Mouse (Mus musculus): ENCODE measurements at regions not wholly inside any gene's neighbourhood (a gene's known extent, or its start where the extent isn't known, plus 50 kb on each side); places are given as distances from the start of the nearest gene placed in this dataset.

DNA sequence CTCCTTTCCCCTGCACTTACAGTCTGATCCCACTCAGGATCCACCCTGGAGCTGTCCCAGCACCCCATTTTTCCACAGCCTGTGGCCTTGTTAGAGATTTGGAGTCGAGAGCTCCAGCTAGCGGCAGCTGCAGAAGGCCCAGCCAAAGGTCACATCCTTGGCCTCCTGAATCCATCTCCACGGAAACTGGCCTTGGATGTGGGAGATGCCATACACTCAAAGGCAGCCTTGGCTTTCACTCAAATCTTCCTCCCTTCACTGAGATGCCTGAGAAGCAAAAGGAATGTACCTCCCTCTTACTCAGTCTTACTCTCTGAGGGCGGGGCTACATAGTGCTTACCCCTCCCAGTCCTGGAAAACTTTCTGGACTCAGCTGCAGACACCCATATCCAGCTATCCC, 56.2 kb upstream of the Ky start:
- DNase-seq: no peak

DNA sequence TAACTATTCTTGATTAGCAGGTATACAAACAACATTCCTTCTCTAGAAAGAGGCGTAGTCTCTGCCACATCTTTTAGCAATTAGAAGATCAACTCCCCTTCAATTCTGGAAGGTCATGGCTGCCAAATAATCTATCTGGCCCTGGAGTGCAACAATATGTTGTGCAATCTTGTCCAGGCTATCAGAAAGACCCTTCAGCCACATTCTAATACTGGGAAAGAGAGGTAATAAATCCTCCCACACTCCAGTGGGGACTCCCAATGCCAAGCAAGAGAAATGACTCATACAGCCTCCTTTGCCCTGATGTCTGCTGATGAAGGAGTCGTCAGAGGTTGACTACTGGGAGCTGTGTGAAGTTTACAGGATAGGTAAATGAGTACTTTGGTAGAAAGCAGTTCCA, 59.5 kb upstream of the Ky start:
- DNase-seq: no peak

DNA sequence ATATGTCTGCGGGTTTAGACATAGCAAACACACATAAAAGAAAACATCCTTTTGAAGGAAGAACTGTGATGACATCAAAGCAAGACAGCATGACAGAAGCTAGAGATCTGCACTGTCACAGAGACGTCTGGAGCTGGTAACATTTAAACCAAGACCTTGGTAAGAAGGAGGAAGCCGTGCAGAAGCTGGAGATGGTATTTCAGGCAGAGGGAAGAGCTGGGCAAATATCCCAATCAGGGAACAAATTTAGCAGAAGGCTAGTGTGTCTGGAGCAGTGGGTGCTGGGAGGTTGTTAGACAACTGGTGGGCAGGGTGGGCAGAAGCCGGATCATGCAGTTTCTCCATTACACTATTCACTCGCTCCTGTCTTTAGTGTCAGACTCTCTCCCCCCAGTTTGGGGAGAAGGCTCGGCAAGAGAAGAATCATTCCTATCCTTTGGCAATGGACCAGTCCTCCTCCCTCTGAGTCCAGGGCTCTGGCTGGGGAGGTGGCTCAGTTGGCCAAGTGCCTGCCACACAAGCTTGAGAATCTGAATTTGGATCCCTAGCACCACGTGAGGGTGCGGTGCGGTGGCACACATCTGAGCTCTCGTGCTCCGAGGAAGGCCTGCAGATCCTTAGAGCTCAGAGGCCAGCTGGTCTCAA, 63.2 kb upstream of the Ky start:
- peak; percentile 32 for DNase-seq

DNA sequence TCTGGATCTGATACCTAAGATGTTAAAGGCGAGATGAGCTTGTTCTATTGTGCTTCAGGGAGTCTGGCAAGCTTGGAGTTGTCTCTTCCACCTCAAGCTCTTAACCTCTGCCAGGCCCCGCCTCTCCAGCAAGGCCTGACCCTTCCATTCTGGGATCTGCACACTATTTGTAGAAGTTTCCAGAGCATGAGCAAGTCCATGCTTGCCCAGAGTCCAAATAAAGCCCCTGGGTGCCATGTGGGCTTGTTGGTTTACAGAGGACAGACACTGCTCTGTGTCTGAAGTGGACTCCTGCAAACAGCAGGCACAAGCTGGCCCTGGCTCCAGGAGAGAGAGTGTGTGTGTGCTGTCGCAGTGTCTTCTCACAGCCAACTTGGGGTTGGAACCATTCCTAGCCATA, 67.9 kb upstream of the Ky start:
- DNase-seq: no peak

DNA sequence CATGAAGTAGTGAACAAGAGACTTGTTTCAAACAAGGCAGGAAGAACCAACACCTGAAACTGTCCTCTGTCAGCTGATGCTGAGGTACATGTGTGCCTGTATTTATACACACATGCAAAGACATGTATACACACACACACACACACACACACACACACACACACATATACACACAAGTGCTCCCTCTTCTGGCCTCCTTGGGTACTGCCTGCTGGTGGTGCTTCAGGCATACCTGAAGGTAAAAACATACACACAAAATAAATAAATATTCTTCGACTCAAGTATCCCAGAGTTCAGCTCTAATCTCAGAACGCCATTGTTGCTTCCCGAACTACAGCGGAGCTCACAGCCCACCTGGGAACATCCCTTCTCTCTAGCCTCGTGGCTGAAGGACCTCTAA, 69.2 kb upstream of the Ky start:
- no peak for DNase-seq

DNA sequence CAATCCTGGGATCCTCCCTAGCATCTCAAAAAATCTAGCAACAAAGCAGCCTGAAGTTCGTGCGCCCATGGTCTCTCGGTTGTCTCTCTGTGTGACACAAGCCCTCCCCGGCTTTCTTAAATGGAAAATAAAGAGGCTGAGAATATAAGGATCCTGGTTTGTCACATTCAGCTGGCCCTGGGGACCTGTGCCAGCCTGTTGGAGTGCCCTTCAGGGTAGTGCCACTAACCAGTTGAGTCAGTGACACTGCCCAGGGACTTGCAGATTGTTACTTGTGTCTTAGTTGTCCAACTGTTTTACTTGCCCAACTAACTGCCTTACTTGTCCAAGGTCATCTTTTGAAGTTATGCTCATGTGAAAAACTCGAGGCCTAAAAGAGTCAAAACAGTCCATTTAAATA, 73.5 kb upstream of the Ephb1 start:
- no peak for DNase-seq

DNA sequence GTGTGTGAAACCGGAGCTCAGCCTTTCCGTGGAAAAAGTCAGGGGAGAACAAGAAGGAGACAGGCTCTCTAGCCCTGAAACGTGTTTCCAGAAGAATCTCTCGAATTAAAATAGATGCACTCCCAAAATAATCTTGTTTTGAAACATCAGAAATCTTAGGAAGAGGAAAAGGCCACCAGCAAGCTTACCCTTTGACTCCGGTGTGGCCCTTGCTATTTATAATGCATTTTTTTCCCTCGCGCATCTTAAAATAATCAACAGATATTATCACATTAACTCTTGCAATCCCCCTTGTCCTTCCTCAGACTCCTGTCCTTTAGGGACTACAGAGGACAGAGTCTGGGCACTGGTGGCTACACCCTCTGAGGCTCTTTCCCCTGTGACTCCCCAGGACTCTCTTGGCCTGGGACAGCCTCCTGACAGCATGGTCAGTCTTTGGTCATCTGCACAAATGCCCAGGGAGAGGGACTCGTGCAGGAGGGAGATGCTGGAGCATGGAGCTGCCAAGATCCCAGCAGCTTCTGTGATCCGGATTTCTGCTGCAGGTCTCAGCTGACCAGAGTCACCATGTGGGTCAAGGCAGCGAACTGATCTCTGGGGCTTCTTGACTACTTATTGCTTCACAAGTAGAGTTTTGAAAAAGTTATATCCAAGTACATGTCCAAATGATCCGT, 70.3 kb upstream of the Ephb1 start:
- DNase-seq: no peak

DNA sequence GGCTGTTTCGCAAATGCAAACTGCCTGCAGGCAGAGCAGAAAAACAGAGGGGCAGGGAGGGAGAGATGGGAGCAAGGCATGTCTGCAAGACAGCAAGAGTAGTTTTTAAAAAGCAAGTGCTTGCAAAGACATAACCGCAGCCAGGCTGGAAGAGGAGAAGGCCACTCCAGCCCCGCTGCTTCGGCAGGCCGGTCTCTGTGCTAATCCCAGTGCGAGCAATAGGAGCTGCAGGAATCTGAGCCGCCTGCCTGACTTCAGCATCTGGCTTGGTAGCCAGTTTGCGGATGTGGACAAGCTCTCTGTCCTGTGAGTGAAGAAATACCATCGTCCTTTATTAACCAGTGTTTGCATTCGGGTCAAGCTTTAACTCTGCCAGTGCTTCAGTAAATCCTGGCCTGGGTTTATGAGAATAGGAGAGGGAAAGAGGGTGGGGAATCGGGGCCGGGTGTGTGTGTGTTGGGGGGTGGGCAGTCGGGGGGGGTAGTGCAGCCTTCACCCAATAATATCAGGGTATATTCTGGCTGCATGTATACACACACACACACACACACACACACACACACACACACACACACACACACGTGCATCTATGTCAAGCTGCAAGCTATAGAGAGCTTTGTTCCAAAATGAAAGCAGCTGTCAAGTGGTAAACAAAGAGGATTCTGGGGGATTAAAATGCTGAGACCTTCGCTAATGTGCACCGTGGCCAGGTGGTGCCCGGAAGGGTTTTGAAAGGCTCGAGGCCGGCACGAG, 69.6 kb upstream of the Ephb1 start:
- no peak for DNase-seq

DNA sequence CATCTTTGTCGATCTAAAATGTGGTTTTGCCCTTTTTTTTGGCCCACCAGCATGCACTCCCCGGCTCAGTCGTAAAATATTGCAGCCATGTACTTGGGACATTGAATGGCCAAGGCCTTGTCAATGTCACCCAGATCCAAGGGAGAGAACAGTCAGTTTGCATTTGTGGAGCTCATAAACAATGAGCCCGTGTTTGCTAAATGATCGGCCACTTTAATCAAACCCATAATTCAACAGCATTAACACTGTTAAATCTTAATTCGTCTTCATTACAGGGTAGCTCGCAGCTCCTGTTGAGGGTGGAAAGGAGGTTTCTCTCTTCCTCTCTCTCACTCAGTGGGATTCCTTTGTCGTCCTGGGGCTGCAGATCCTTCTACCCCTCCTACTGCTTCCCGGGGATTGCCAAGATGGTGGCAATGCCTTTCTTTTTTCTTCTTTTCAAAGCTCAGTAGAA, 69.0 kb upstream of the Ephb1 start:
- no peak for DNase-seq

DNA sequence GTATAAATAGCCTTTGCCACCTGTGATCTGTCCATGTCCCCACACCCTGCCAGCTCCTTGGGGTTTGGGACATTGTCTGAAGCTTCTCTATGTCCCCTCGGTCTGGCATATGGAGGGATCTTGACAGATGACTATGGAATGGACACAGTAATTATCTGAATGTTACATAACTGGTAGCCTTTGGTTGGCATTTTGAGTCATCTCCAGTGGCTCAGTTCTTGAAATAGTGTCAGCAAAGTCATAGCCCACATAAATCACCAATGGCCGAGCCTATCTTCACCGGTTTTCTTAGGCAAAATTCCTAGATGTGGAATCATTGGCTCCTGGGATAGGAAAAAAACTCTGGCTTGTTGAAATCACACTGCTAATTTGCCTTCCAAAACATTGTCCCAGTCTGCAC, 67.3 kb upstream of the Ephb1 start:
- DNase-seq: no peak

DNA sequence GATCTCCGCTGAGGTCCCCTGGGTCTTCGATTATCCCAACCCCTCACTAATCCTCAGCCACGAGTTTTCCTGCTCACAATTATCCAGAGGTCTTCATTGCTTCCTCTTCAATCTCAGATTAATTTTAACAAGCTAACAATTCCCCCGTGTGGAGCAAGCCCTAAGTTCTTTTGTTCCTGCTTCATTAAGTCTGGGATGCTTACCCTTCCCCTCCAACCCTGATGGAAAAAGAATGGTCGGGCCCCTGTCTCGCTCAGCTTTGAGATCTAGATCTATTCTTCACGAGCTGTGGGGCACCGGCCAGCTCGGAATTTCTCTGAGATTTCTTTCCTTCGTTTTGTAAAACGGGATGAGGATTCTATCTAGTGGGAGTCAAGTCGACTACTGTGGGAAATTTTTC, 65.7 kb upstream of the Ephb1 start:
- DNase-seq: no peak

DNA sequence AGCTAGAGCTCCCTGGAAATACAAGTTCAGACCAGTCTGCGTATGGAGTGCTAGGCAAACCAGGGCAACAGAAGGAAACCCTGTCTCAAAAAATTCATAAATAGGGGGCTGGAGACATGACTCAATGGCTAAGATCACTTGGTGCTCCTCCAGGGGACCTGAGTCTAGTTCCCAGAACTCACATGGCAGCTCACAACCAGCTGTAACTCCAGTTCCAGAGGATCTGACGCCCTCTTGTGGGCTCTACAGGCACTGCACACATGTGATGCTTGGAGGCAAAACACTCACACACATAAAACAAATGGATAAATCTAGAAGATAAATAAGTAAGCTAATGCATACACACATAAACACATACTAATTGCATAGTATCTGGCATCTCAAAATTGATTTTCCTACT, 59.1 kb upstream of the Ephb1 start:
- no peak for DNase-seq

DNA sequence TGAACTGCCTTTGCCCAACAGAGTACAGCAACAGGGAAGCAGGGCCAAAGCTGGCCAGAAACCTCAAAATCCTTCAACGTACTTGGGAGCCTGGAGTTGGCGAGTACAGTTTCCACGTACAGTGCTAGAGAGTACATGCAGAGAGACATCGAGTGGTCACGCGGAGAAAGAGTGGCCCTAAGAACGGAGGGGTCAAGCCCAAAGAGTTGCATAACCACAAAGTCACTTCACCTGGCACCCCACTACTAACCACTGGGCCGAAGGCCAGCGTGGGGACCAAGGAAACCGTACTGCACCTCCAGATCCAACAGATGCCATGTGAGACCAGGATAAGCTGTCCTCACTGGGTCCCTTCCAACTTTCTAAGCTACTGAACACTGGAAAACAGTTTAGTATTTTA, 56.2 kb upstream of the Ephb1 start:
- DNase-seq: no peak

DNA sequence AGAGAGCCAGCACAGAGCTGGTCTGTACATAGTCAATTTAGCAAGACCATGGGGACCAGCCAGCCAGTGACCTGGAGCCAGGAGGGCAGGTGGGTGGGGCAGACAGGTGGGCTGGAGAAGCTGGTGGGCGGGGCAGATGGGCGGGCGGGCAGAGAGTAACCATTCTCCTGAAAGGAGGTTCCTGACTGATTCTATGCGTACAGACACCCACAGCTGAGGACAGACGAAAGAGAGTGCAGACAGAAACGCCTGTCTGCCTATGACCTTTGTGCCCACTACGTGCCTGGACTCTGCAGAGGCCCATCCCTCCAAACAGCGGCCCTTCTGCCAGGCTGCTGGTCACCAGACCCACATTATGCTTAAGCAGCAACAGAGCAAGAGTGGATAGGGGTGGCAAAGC, 51.5 kb upstream of the Ephb1 start:
- DNase-seq: no peak

Data from right cerebral cortex, postnatal 25 days (tissue).